Mouse (Mus musculus) gastrocnemius, postnatal 14 days (tissue): ENCODE measurements at regions not wholly inside any gene's neighbourhood (a gene's known extent, or its start where the extent isn't known, plus 50 kb on each side); places are given as distances from the start of the nearest gene placed in this dataset.
"Not testable (repeated sequence)": the region's sequence is repeated elsewhere in the genome, so short reads cannot be mapped to it uniquely, and the experiment has no call there.

Experiments
- DNase-seq: peaks from one replicate; pipeline ENCODE4 v3.0.0; 2021; ENCODE audit warnings: mixed read lengths
- intact Hi-C: fragments of 180-260 bp; cut with DNase I; formaldehyde crosslinking; loops from one replicate; pipeline ENCODE4 v1.15.1; 2025; ENCODE audit warnings: low total_unique reads

- intact Hi-C loops: no loop called here
- no peak for DNase-seq
Observed at GRCm38 (mm10) chr3:38261326-38262075, 223.1 kb downstream of the Ankrd50 start.

GRCm38 (mm10) chr3:38259223-38259622 lies 225.4 kb downstream of the Ankrd50 start:
- not testable (repeated sequence) for DNase-seq
- intact Hi-C loops: loop anchor here (10.0 kb wide), 1 partner anchor 226 kb away; the partner anchor contains the start of gene Ankrd50

- intact Hi-C loops: loop anchor here (10.0 kb wide), 1 partner anchor 227 kb away; the partner anchor contains the start of gene Ankrd50
Observed at GRCm38 (mm10) chr3:38257843-38258290, 226.8 kb downstream of the Ankrd50 start.

GRCm38 (mm10) chr3:38257076-38257842 lies 227.4 kb downstream of the Ankrd50 start:
- DNase-seq: no peak
- intact Hi-C loops: loop anchor here (10.0 kb wide), 1 partner anchor 228 kb away; the partner anchor contains the start of gene Ankrd50

More at GRCm38 (mm10) chr3:38257843-38258290, 226.8 kb downstream of the Ankrd50 start:
- no peak for DNase-seq

GRCm38 (mm10) chr3:38255674-38256073 lies 229.0 kb downstream of the Ankrd50 start:
- intact Hi-C loops: loop anchor here (10.0 kb wide), 1 partner anchor 229 kb away; the partner anchor contains the start of gene Ankrd50
- DNase-seq: peak; percentile 49

- peak; percentile 87 for DNase-seq
- intact Hi-C loops: loop anchor here (5.0 to 10.0 kb wide), 2 partner anchors 230 to 592 kb away; partner anchors contain the start of gene Ankrd50
Observed at GRCm38 (mm10) chr3:38254896-38255295, 229.7 kb downstream of the Ankrd50 start.

GRCm38 (mm10) chr3:38251592-38251991 lies 233.1 kb downstream of the Ankrd50 start:
- intact Hi-C loops: loop anchor here (5.0 to 10.0 kb wide), 2 partner anchors 233 to 596 kb away; partner anchors contain the start of gene Ankrd50
- DNase-seq: no peak

- intact Hi-C loops: loop anchor here (5.0 to 10.0 kb wide), 2 partner anchors 234 to 597 kb away; partner anchors contain the start of gene Ankrd50
- DNase-seq: no peak
Observed at GRCm38 (mm10) chr3:38250552-38250951, 234.1 kb downstream of the Ankrd50 start.

GRCm38 (mm10) chr3:38248941-38249340 lies 235.7 kb downstream of the Ankrd50 start:
- intact Hi-C loops: no loop called here
- no peak for DNase-seq

- intact Hi-C loops: no loop called here
- peak; percentile 21 for DNase-seq
Observed at GRCm38 (mm10) chr3:38246439-38246838, 238.2 kb downstream of the Ankrd50 start.

- no peak for DNase-seq
- intact Hi-C loops: no loop called here
Observed at GRCm38 (mm10) chr3:38243209-38243608, 241.4 kb downstream of the Ankrd50 start.

- intact Hi-C loops: no loop called here
- no peak for DNase-seq
Observed at GRCm38 (mm10) chr3:38237616-38238015, 247.0 kb downstream of the Ankrd50 start.

GRCm38 (mm10) chr3:38235736-38236083 lies 248.9 kb downstream of the Ankrd50 start:
- intact Hi-C loops: no loop called here
- DNase-seq: peak; percentile 47

GRCm38 (mm10) chr3:38235033-38235735 lies 249.5 kb downstream of the Ankrd50 start:
- intact Hi-C loops: no loop called here
- no peak for DNase-seq

- intact Hi-C loops: no loop called here
- no peak for DNase-seq
Observed at GRCm38 (mm10) chr3:38234534-38234933, 250.1 kb downstream of the Ankrd50 start.

GRCm38 (mm10) chr3:38234006-38234405 lies 250.6 kb downstream of the Ankrd50 start:
- DNase-seq: no peak
- intact Hi-C loops: no loop called here

GRCm38 (mm10) chr3:38233091-38233490 lies 251.6 kb downstream of the Ankrd50 start:
- DNase-seq: no peak
- intact Hi-C loops: no loop called here

- peak; percentile 91 for DNase-seq
- intact Hi-C loops: no loop called here
Observed at GRCm38 (mm10) chr3:38232111-38233076, 252.2 kb downstream of the Ankrd50 start.
